Mouse (Mus musculus) bone marrow macrophage, adult 2 months (primary cell): ENCODE results near the gene Mvk. TPM values are rescaled to one million over a fixed set of nuclear protein-coding genes. Genes with fewer than 3 reads are reported as not detected.

Experiments used
- H3K27ac ChIP-seq: 2 replicates; pipeline ENCODE4 v1.5.1; 2012; ENCODE audit warnings: low read depth, low read length; ENCODE audit not compliant: insufficient read depth
- H3K4me1 ChIP-seq: 2 replicates; pipeline ENCODE4 v1.6.1; 2012; ENCODE audit warnings: low read length; ENCODE audit not compliant: control insufficient read depth, insufficient read depth
- H3K4me3 ChIP-seq: 2 replicates; pipeline ENCODE4 v1.5.1; 2012; ENCODE audit warnings: mild to moderate bottlenecking, low read length, moderate library complexity; ENCODE audit not compliant: insufficient read depth
- CTCF ChIP-seq: IDR thresholded peaks from 2 replicates; pipeline ENCODE4 v1.5.1; 2012; ENCODE audit warnings: low read depth, mild to moderate bottlenecking, low read length, moderate library complexity
- POLR2A ChIP-seq: IDR thresholded peaks from 2 replicates; pipeline ENCODE4 v1.6.1; 2012; ENCODE audit warnings: mild to moderate bottlenecking, low read depth, low read length, borderline replicate concordance
- polyA plus RNA-seq: library from polyadenylated mRNA; stranded (reverse); fragments of >200 nt; gene quantifications from 2 replicates; pipeline ENCODE4 v1.2.4, GENCODE M21; 2012; ENCODE audit not compliant: missing spikeins, insufficient read depth, insufficient read length

The Mvk gene
- polyA plus RNA-seq, 1 experiment = 13.3 TPM

GRCm38 (mm10) chr5:114504826-114505225, 60.8 kb downstream of the Mvk start:
- H3K27ac ChIP-seq = no peak overlapping the region

GRCm38 (mm10) chr5:114505260-114506085, 61.4 kb downstream of the Mvk start:
- Histone ChIP-seq H3K4me1 (no peaks in the 10 kb centered on the region), H3K4me3 (no peak overlapping the region), H3K27ac (no peak overlapping the region)

More at GRCm38 (mm10) chr5:114504826-114505225, 60.8 kb downstream of the Mvk start:
- no peaks in the 10 kb centered on the region for H3K4me1 ChIP-seq
- no peak overlapping the region for H3K4me3 ChIP-seq
- TF ChIP-seq CTCF (no peak), POLR2A (no peak)

GRCm38 (mm10) chr5:114507394-114507793, 63.3 kb downstream of the Mvk start:
- TF ChIP-seq POLR2A (no peak), CTCF (no peak)
- no peak overlapping the region for H3K4me3 ChIP-seq
- no peak overlapping the region for H3K27ac ChIP-seq
- no peaks in the 10 kb centered on the region for H3K4me1 ChIP-seq

More at GRCm38 (mm10) chr5:114505260-114506085, 61.4 kb downstream of the Mvk start:
- TF ChIP-seq POLR2A = no peak
- no peak for TF ChIP-seq CTCF

- no peak overlapping the region for H3K27ac ChIP-seq
- no peaks in the 10 kb centered on the region for H3K4me1 ChIP-seq
- TF ChIP-seq CTCF (no peak), POLR2A (no peak)
- no peak overlapping the region for H3K4me3 ChIP-seq
Measured at GRCm38 (mm10) chr5:114507964-114508363, 63.9 kb downstream of the Mvk start.

- H3K4me3 ChIP-seq = no peak overlapping the region
- no peak overlapping the region for H3K27ac ChIP-seq
- H3K4me1 ChIP-seq = no peaks in the 10 kb centered on the region
- TF ChIP-seq CTCF = no peak
- no peak for TF ChIP-seq POLR2A
Measured at GRCm38 (mm10) chr5:114509461-114509860, 65.4 kb downstream of the Mvk start.

Other genes starting within 250 kb of the Mvk start
- not detected in 2 replicates for gene Foxn4, start 170.5 kb upstream of the Mvk start, polyA plus RNA-seq
- gene Myo1h, start 155.1 kb upstream of the Mvk start, polyA plus RNA-seq = not detected in 2 replicates
- 35.0 and 41.1 TPM in 2 replicates for gene Kctd10, start 63.8 kb upstream of the Mvk start, polyA plus RNA-seq
- 46.3 and 52.0 TPM in 2 replicates for gene Ube3b, start 63.7 kb upstream of the Mvk start, polyA plus RNA-seq
- 6.7 and 7.5 TPM in 2 replicates for gene Mmab, start 209 bp upstream of the Mvk start, polyA plus RNA-seq
- 1.5 and 1.9 TPM in 2 replicates for gene Fam222a, start 123.7 kb downstream of the Mvk start, polyA plus RNA-seq
- 27.4 and 31.8 TPM in 2 replicates for gene Trpv4, start 214.2 kb downstream of the Mvk start, polyA plus RNA-seq
- 336 and 371 TPM in 2 replicates for gene Gltp, start 246.7 kb downstream of the Mvk start, polyA plus RNA-seq